33 mouse cellular contexts compared by ENCODE assay signal in the genomic region with DNA sequence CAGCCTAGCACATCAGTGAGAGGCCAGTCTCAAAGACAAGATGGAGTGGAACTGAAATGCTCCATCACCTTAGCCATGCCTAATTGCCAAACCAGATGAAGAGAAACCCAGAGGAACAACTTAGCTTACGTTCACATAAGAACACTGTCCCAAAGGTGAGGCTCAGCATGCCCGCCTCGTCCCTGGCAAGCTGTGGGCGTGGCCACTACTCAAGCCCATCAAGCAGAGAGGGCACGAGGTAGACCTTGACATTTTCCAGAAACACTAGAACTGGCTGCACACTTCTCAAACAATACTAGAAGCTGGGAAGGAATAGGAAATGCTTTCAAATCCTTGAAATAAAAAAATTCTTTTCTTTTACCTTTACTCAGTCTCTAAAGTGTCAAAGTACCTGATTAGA. TPM values are rescaled to one million over a fixed set of nuclear protein-coding genes. Genes with fewer than 3 reads are reported as not detected.
DNase-seq lines count a peak whose midpoint lies in the region; ATAC-seq lines count a peak whose summit lies in the region.
"Had no signal": no experiment of that assay in that cellular context is flagged by ENCODE, and none has a peak within 500 bp of the region (broad histone marks: within the 10 kb centered on the region; RNA-seq: fewer than 3 reads in every experiment).

No protein-coding gene starts in this region.

- H3K9me3 ChIP-seq in kidney, embryonic 15.5 days (replicated peaks), result no peaks in the 10 kb centered on the region
- no peaks in the 10 kb centered on the region for H3K9me3 ChIP-seq in intestine, embryonic 16.5 days (ENCODE audit: control insufficient read depth, low read length)
- H3K9me3 ChIP-seq: embryonic facial prominence, embryonic 12.5 days; heart, embryonic 12.5 days; hindbrain, embryonic 13.5 days; limb, embryonic 12.5 days; liver, embryonic 15.5 days; lung, embryonic 15.5 days; neural tube, embryonic 12.5 days had no signal

- no peak for ATAC-seq in kidney, embryonic 15.5 days (replicated peaks; ENCODE audit: low FRiP score)
- ATAC-seq in intestine, embryonic 16.5 days, result no peak
- ATAC-seq: activated CD4-positive, CD25-positive, alpha-beta regulatory T cell, adult 4 months; CD4-positive, CD25-positive, alpha-beta regulatory T cell, adult 4 months; forebrain, embryonic 14.5 days had no signal

- peak; percentile 12 for DNase-seq in kidney, adult 11 months
- no peak for DNase-seq in kidney, postnatal 4 days
- peak; percentile 10 to 55 for DNase-seq in kidney, postnatal 36 days
- peak; percentile 61 for DNase-seq in adrenal gland, postnatal 10 days
- DNase-seq in spleen, adult 18-20 months, result no peak
- DNase-seq: cerebellum, adult 11 months; cerebellum, adult 9-10 months; embryo, embryonic 11 days; gastrocnemius, postnatal 25 days; heart, adult 18-20 months; heart, postnatal 4 days; kidney, adult 18-20 months; lung, postnatal 36 days; right cerebral cortex, adult 18-20 months; thymus, adult 18-20 months; thymus, postnatal 36 days had no signal

- no peak overlapping the region for H3K4me3 ChIP-seq in kidney, embryonic 15.5 days (replicated peaks)
- H3K4me3 ChIP-seq in intestine, embryonic 16.5 days (ENCODE audit: low read length), result no peak overlapping the region
- H3K4me3 ChIP-seq: embryonic facial prominence, embryonic 12.5 days; heart, embryonic 12.5 days; hindbrain, embryonic 13.5 days; layer of hippocampus, adult 2 months; left cerebral cortex, adult 2 months; limb, embryonic 12.5 days; liver, embryonic 15.5 days; lung, embryonic 15.5 days; myocyte; neural tube, embryonic 12.5 days had no signal

- H3K36me3 ChIP-seq in kidney, embryonic 15.5 days, result no peaks in the 10 kb centered on the region
- no peaks in the 10 kb centered on the region for H3K36me3 ChIP-seq in intestine, embryonic 16.5 days (ENCODE audit: control insufficient read depth, insufficient read depth, low read length)
- H3K36me3 ChIP-seq: embryonic facial prominence, embryonic 12.5 days; heart, embryonic 12.5 days; hindbrain, embryonic 13.5 days; limb, embryonic 12.5 days; liver, embryonic 15.5 days; lung, embryonic 15.5 days; neural tube, embryonic 12.5 days had no signal

- WGBS in kidney, embryonic 15.5 days, result 73% methylated on average over 5 of the region's 5 CpGs
- WGBS in intestine, embryonic 16.5 days, result 59% methylated on average over 5 of the region's 5 CpGs

- peaks cover 24% of the 10 kb centered on the region for H3K4me1 ChIP-seq in kidney, embryonic 15.5 days
- H3K4me1 ChIP-seq in intestine, embryonic 16.5 days (ENCODE audit: control insufficient read depth, insufficient read depth, low read length), result peaks cover 5% of the 10 kb centered on the region

- H3K27me3 ChIP-seq in kidney, embryonic 15.5 days, result no peaks in the 10 kb centered on the region
- no peaks in the 10 kb centered on the region for H3K27me3 ChIP-seq in intestine, embryonic 16.5 days (replicated peaks; ENCODE audit: control insufficient read depth, insufficient read depth, low read length)
- H3K27me3 ChIP-seq: embryonic facial prominence, embryonic 12.5 days; heart, embryonic 12.5 days; hindbrain, embryonic 13.5 days; limb, embryonic 12.5 days; liver, embryonic 15.5 days; lung, embryonic 15.5 days; neural tube, embryonic 12.5 days had no signal

- no peak overlapping the region for H3K9ac ChIP-seq in kidney, embryonic 15.5 days
- no peak overlapping the region for H3K9ac ChIP-seq in intestine, embryonic 16.5 days (ENCODE audit: low read depth, low read length)
- H3K9ac ChIP-seq: embryonic facial prominence, embryonic 12.5 days; heart, embryonic 12.5 days; hindbrain, embryonic 13.5 days; limb, embryonic 12.5 days; liver, embryonic 15.5 days; lung, embryonic 15.5 days; neural tube, embryonic 12.5 days had no signal

- no peak overlapping the region for H3K27ac ChIP-seq in kidney, embryonic 15.5 days
- H3K27ac ChIP-seq in intestine, embryonic 16.5 days (ENCODE audit: low read length), result no peak overlapping the region
- H3K27ac ChIP-seq: embryonic facial prominence, embryonic 12.5 days; hindbrain, embryonic 13.5 days; layer of hippocampus, adult 2 months; left cerebral cortex, adult 2 months; limb, embryonic 12.5 days; liver, embryonic 15.5 days; lung, embryonic 15.5 days; neural tube, embryonic 12.5 days; stomach, postnatal 0 days had no signal

- no peak overlapping the region for H3K4me2 ChIP-seq in kidney, embryonic 15.5 days
- no peak overlapping the region for H3K4me2 ChIP-seq in intestine, embryonic 16.5 days (ENCODE audit: low read depth, low read length)
- H3K4me2 ChIP-seq: embryonic facial prominence, embryonic 12.5 days; heart, embryonic 12.5 days; hindbrain, embryonic 13.5 days; limb, embryonic 12.5 days; liver, embryonic 15.5 days; lung, embryonic 15.5 days; midbrain, embryonic 11.5 days; neural tube, embryonic 12.5 days had no signal

RNA-seq across cellular contexts. Expression of gene Uxs1, which starts 5.0 kb away (rescaled TPM):
- 26.4 and 28.0 TPM in 2 replicates for polyA plus RNA-seq in kidney, embryonic 15.5 days (2015; fragmentation: Nextera tagmentation; extraction: Ambion mirVana)
- total RNA-seq in adrenal gland, postnatal 10 days (2021), result 10 to 100 TPM; 27.6 to 28.2 TPM
- polyA plus RNA-seq in intestine, embryonic 16.5 days (2015; fragmentation: Nextera tagmentation; extraction: Ambion mirVana), result 14.8 and 17.5 TPM in 2 replicates

Comparison
In these comparisons a context has a peak if more than half of its experiments do, and no peak if none do; other contexts are left out.
1. DNase-seq: peak in kidney, adult 11 months (single experiment), kidney, postnatal 36 days (2 of 2) and adrenal gland, postnatal 10 days (single experiment); none in kidney, postnatal 4 days (0 of 2) and spleen, adult 18-20 months (0 of 2).